8 mouse cellular contexts compared by ENCODE assay signal in genomic region chr7:142284023-142284591, GRCm38 (mm10). TPM values are rescaled to one million over a fixed set of nuclear protein-coding genes. Genes with fewer than 3 reads are reported as not detected.
A peak's percentile ranks its signal among the peaks of the same experiment; 100 is the strongest.
DNase-seq lines count a peak whose midpoint lies in the region; ATAC-seq and TF ChIP-seq lines count a peak whose summit lies in the region.

No protein-coding gene starts in this region.

- no peaks in the 10 kb centered on the region for H3K36me3 ChIP-seq in hindbrain, embryonic 14.5 days (replicated peaks; ENCODE audit: control insufficient read depth, insufficient read depth)
- H3K36me3 ChIP-seq in macrophage (ENCODE audit: inconsistent target): no peaks in the 10 kb centered on the region

- peak overlapping the region; percentile 87 for H3K4me2 ChIP-seq in hindbrain, embryonic 14.5 days (replicated peaks)

- DNase-seq in WW6 (ENCODE audit: low read depth, low spot score): peak; percentile 60
- peak; percentile 72 to 76 for DNase-seq in cerebellum, postnatal 10 days
- peak; percentile 23 to 35 for DNase-seq in frontal cortex, postnatal 36 days (ENCODE audit: low spot score in 2 of 2)
- DNase-seq in hindbrain, embryonic 14.5 days (ENCODE audit: low spot score): peak; percentile 61
- DNase-seq in left cerebral cortex, adult 2 months (ENCODE audit: extremely low spot score in 1 of 2, low spot score in 2 of 2): peak; percentile 19 to 26
- DNase-seq in retina, postnatal 7 days (ENCODE audit: low read depth, low spot score): peak; percentile 16
- peak; percentile 62 for DNase-seq in urinary bladder, postnatal 14 days (ENCODE audit: low spot score)

- peak overlapping the region; percentile 61 for H3K9ac ChIP-seq in hindbrain, embryonic 14.5 days

- peak overlapping the region; percentile 74 for H3K27ac ChIP-seq in hindbrain, embryonic 14.5 days
- H3K27ac ChIP-seq in left cerebral cortex, adult 2 months: no peak overlapping the region; the same call in 1 of the 2 replicates
- no peak overlapping the region for H3K27ac ChIP-seq in macrophage

- TF ChIP-seq CTCF in left cerebral cortex, adult 2 months (IDR thresholded peaks at IDR 0.05): peak; percentile 41

- no peaks in the 10 kb centered on the region for H3K9me3 ChIP-seq in hindbrain, embryonic 14.5 days (ENCODE audit: control insufficient read depth, low read length)

- under 1% methylated on average over 38 of the region's 38 CpGs for WGBS in hindbrain, embryonic 14.5 days
- under 1% methylated on average over 37 of the region's 38 CpGs for WGBS in macrophage (ENCODE audit: missing documents)

- peak; percentile 77; the same call in 1 of the 2 replicates for ATAC-seq in hindbrain, embryonic 14.5 days (ENCODE audit: low FRiP score)

- peaks cover 14% of the 10 kb centered on the region for H3K27me3 ChIP-seq in hindbrain, embryonic 14.5 days (ENCODE audit: control insufficient read depth, insufficient read depth, low read length)

- H3K79me2 ChIP-seq in macrophage (ENCODE audit: inconsistent target): no peaks in the 10 kb centered on the region

- peaks cover 3% of the 10 kb centered on the region; the same call in 1 of the 2 replicates for H3K4me1 ChIP-seq in hindbrain, embryonic 14.5 days (replicated peaks; ENCODE audit: control insufficient read depth, insufficient read depth, low read length)

- H3K4me3 ChIP-seq in hindbrain, embryonic 14.5 days (replicated peaks; ENCODE audit: low read length): peak overlapping the region; percentile 43
- peak overlapping the region; percentile 62 for H3K4me3 ChIP-seq in left cerebral cortex, adult 2 months
- H3K4me3 ChIP-seq in macrophage (ENCODE audit: inconsistent target): peak overlapping the region; percentile 53

- intact Hi-C loops in left cerebral cortex, adult 2 months (cut with DNase I): no loop called here

RNA-seq across cellular contexts. Expression of gene Gm4559, which starts 9.9 kb away (rescaled TPM):
- polyA plus RNA-seq in hindbrain, embryonic 14.5 days (2014; fragmentation: Nextera tagmentation; extraction: Ambion mirVana): not detected in 2 replicates
- not detected for total RNA-seq in left cerebral cortex, adult 2 months (2021)
- total RNA-seq in macrophage (2018; cell fraction: chromatin; rRNA removed): not detected
- not detected for total RNA-seq in macrophage (2018; cell fraction: cytosol; rRNA removed)
- not detected for total RNA-seq in macrophage (2018; cell fraction: nucleus; rRNA removed)
- not detected in 3 replicates for polyA plus RNA-seq in macrophage (2018)

RNA-seq across cellular contexts. Expression of gene Krtap5-1, which starts 12.8 kb away (rescaled TPM):
- polyA plus RNA-seq in hindbrain, embryonic 14.5 days (2014; fragmentation: Nextera tagmentation; extraction: Ambion mirVana): not detected in 2 replicates
- not detected for total RNA-seq in left cerebral cortex, adult 2 months (2021)
- total RNA-seq in macrophage (2018; cell fraction: chromatin; rRNA removed): not detected
- not detected for total RNA-seq in macrophage (2018; cell fraction: cytosol; rRNA removed)
- total RNA-seq in macrophage (2018; cell fraction: nucleus; rRNA removed): not detected
- polyA plus RNA-seq in macrophage (2018): not detected in 3 replicates

RNA-seq across cellular contexts. Expression of gene Krtap5-4, which starts 19.2 kb away (rescaled TPM):
- not detected in 2 replicates for polyA plus RNA-seq in hindbrain, embryonic 14.5 days (2014; fragmentation: Nextera tagmentation; extraction: Ambion mirVana)
- not detected for total RNA-seq in left cerebral cortex, adult 2 months (2021)
- not detected for total RNA-seq in macrophage (2018; cell fraction: chromatin; rRNA removed)
- total RNA-seq in macrophage (2018; cell fraction: cytosol; rRNA removed): not detected
- total RNA-seq in macrophage (2018; cell fraction: nucleus; rRNA removed): not detected
- polyA plus RNA-seq in macrophage (2018): not detected in 3 replicates

RNA-seq across cellular contexts. Expression of gene Gm2431, which starts 26.0 kb away (rescaled TPM):
- polyA plus RNA-seq in hindbrain, embryonic 14.5 days (2014; fragmentation: Nextera tagmentation; extraction: Ambion mirVana): not detected in 2 replicates
- total RNA-seq in left cerebral cortex, adult 2 months (2021): not detected
- not detected for total RNA-seq in macrophage (2018; cell fraction: chromatin; rRNA removed)
- not detected for total RNA-seq in macrophage (2018; cell fraction: cytosol; rRNA removed)
- not detected for total RNA-seq in macrophage (2018; cell fraction: nucleus; rRNA removed)
- polyA plus RNA-seq in macrophage (2018): not detected in 3 replicates

RNA-seq across cellular contexts. Expression of gene Gm40460, which starts 43.2 kb away (rescaled TPM):
- polyA plus RNA-seq in hindbrain, embryonic 14.5 days (2014; fragmentation: Nextera tagmentation; extraction: Ambion mirVana): not detected in 2 replicates
- not detected for total RNA-seq in left cerebral cortex, adult 2 months (2021)
- total RNA-seq in macrophage (2018; cell fraction: chromatin; rRNA removed): not detected
- total RNA-seq in macrophage (2018; cell fraction: cytosol; rRNA removed): not detected
- not detected for total RNA-seq in macrophage (2018; cell fraction: nucleus; rRNA removed)
- not detected in 3 replicates for polyA plus RNA-seq in macrophage (2018)

Comparison
In these comparisons a context has a peak if more than half of its experiments do, and no peak if none do; other contexts are left out.
1. DNase-seq: peak in every context shown above with its lines; median percentile 74 in cerebellum, postnatal 10 days; 62 in urinary bladder, postnatal 14 days; 61 in hindbrain, embryonic 14.5 days; 60 in WW6; 29 in frontal cortex, postnatal 36 days; 22 in left cerebral cortex, adult 2 months; 16 in retina, postnatal 7 days.